Comparison of ENCODE assay signal across 13 mouse cellular contexts in genomic region chr16:76416060-76416438, GRCm38 (mm10).
"Had no signal": no experiment of that assay in that cellular context is flagged by ENCODE, and none has a peak within 500 bp of the region (broad histone marks: within the 10 kb centered on the region; RNA-seq: fewer than 3 reads in every experiment).

No protein-coding gene starts in this region.

- ATAC-seq: liver, postnatal 0 days; lung, postnatal 0 days; midbrain, embryonic 13.5 days; midbrain, embryonic 16.5 days had no signal

- DNase-seq: kidney, adult 2 months; kidney, postnatal 14 days; left cerebral cortex, postnatal 4 days; liver, postnatal 0 days; lung, postnatal 36 days; retina, postnatal 1 day; right cerebral cortex, postnatal 25 days; spleen, adult 18-20 months; thymus, adult 18-20 months; thymus, postnatal 36 days had no signal
